Mouse (Mus musculus): ENCODE data around the gene Bdh1.

- TF ChIP-seq ZC3H11A (IDR thresholded peaks at IDR 0.05; ENCODE audit: borderline replicate concordance, low read depth, low read length), result no peak
- TF ChIP-seq ZNF384 (IDR thresholded peaks at IDR 0.05; ENCODE audit: low read depth, low read length), result no peak
- no peak for TF ChIP-seq CHD2 (IDR thresholded peaks at IDR 0.05; ENCODE audit: low read depth, low read length)
- TF ChIP-seq MAFK (IDR thresholded peaks at IDR 0.05; ENCODE audit: insufficient read depth, low read depth, low read length), result no peak
Measured at GRCm38 (mm10) chr16:31495356-31495755, 73.3 kb downstream of the Bdh1 start.
